ENCODE assay signal across 8 mouse cellular contexts in the genomic region with DNA sequence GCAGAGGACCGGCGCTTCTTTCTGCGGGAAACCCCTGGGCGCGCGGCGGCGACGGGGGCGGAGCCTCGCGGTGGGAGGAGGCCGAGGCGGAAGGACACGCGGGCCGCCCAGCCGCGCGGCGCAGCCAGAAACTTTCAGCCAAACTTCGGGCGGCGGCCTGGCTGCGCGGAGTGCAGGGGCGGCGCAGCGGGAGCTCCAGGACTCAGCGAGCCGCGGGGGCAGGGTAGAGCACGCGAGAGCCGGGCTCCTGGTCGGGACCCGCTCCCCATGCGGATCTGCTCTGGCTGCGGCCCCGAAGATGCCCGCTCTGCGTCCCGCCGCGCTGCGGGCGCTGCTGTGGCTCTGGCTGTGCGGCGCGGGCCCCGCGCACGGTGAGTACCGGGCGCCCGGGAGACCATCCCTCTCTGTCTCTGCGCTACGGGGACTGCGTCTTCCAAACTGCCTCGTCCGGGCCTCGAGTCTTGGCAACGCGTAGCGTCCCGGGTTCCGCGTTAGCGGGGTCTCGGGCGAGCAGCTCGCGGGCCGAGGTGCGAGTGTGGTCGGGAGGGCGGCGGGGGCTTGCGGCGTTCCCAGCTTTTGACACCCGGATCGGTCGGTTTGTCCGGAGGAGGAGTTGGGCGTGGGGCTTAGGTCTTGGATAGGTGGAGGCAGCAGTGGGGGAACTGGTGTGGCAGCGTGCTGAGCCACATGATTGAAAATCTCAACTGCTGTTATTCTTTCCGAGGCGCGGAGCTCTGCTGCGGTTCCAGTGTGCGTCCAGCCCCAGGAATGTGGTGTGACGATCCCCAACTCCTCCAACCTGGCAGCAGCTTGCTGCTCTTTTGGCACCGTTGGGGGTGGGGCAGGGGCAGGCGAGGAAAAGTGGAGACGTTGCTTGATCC. TPM values are rescaled to one million over a fixed set of nuclear protein-coding genes. Genes with fewer than 3 reads are reported as not detected.
DNase-seq lines count a peak whose midpoint lies in the region; ATAC-seq lines count a peak whose summit lies in the region.

A gene (plus strand): TSS at position 127 of the 881 bp plus-strand sequence.

- peak within 1 kb of the TSS; percentile 86 for H3K4me2 ChIP-seq in hindbrain, embryonic 13.5 days

- no peaks in the 10 kb centered on the region for H3K9me3 ChIP-seq in hindbrain, embryonic 13.5 days

- WGBS in hindbrain, embryonic 13.5 days, result under 1% methylated on average over 85 of the region's 95 CpGs

- peak within 1 kb of the TSS; percentile 84 for H3K9ac ChIP-seq in hindbrain, embryonic 13.5 days

- H3K36me3 ChIP-seq in hindbrain, embryonic 13.5 days, result no peaks in the 10 kb centered on the region

- peaks cover 8% of the 10 kb centered on the region for H3K27me3 ChIP-seq in hindbrain, embryonic 13.5 days

- peak within 1 kb of the TSS; percentile 84 for H3K4me3 ChIP-seq in hindbrain, embryonic 13.5 days

- H3K27ac ChIP-seq in hindbrain, embryonic 13.5 days, result peak within 1 kb of the TSS; percentile 76

- peaks cover 21% of the 10 kb centered on the region for H3K4me1 ChIP-seq in hindbrain, embryonic 13.5 days (replicated peaks)

- peak; percentile 92 for ATAC-seq in hindbrain, embryonic 13.5 days (ENCODE audit: low FRiP score)

- peak; percentile 98 for DNase-seq in NIH3T3 (ENCODE audit: low read depth)
- peak; percentile 95 to 97 for DNase-seq in cerebellum, postnatal 10 days
- DNase-seq in frontal cortex, postnatal 14 days (ENCODE audit: low spot score in 2 of 2), result peak; percentile 79 to 88
- DNase-seq in layer of hippocampus, postnatal 36 days, result peak; percentile 92
- DNase-seq in lung, postnatal 36 days, result peak; percentile 95
- peak; percentile 98 for DNase-seq in retina, postnatal 1 day
- peak; percentile 90 to 95 for DNase-seq in urinary bladder, adult 18-20 months (ENCODE audit: low spot score in 2 of 2)

RNA-seq across cellular contexts. Expression of the gene that starts here (rescaled TPM):
- polyA plus RNA-seq in hindbrain, embryonic 13.5 days (2015; fragmentation: Nextera tagmentation; extraction: Ambion mirVana), result 11.1 and 12.0 TPM in 2 replicates
- 10 to 100 TPM; 23.2 to 24.6 TPM for total RNA-seq in layer of hippocampus, postnatal 36 days (2021)

Comparison
In these comparisons a context has a peak if more than half of its experiments do, and no peak if none do; other contexts are left out.
1. Peak in every context shown above with its lines: DNase-seq, ATAC-seq, H3K4me3 ChIP-seq and H3K27ac ChIP-seq.